Mouse (Mus musculus) embryonic fibroblast, embryonic 13.5 days (primary cell): ENCODE data around the gene G3bp2.

Experiments
- CTCF ChIP-seq: IDR thresholded peaks from 2 replicates; pipeline ENCODE4 v1.5.1; 2011; ENCODE audit warnings: mild to moderate bottlenecking, control low read depth, low read length, moderate library complexity, borderline replicate concordance; ENCODE audit not compliant: insufficient read depth
- POLR2A ChIP-seq: IDR thresholded peaks from 2 replicates; pipeline ENCODE4 v1.6.1; 2011; ENCODE audit warnings: low read depth, mild to moderate bottlenecking, control low read depth, low read length, moderate library complexity

DNA sequence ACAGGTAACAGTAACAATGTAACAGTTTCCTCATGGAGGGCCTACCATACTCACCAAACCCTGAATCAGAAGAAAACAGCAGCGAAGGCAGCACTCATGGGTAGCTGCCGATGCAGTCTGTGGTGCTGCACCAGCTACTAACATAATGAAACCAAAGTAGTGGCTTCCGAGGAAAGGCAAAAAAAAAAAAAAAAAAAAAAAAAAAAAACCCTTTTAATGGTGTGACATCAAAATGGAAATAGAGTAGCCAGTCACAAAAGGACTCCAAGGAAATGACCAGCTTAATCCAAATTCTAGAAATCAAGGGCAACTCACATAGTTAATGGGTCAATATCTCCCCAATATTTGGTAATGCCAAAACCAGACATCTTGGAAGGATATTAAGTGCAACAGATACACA lies 33.1 kb downstream of the G3bp2 start:
- TF ChIP-seq POLR2A (no peak), CTCF (no peak)
